Mouse (Mus musculus): ENCODE data around the gene Fbln2. TPM values are rescaled to one million over a fixed set of nuclear protein-coding genes. Genes with fewer than 3 reads are reported as not detected.

Gene Fbln2
- polyA plus RNA-seq, 1 experiment from 2014 or later: 260 TPM

DNA sequence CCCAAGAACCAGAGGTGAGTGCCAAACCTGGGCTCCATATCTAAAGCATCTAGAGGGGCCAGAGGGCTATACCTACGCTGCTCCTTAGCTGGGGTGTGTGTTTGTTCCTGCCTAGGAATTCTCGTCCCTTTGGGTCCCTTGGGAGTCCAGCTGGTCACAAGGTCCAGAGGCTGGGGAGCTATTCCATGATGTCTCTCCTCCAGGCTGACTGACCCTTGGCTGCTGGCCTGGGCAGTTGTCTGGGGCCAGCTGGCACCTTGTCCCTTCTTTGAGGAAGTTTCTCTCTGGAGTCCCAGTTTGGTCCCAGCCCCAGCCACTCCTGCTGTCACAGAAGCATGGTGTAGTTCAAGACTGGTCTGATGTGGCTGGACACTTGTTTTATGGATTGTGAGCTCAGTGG is 30.9 kb upstream of the Fbln2 start:
- Histone ChIP-seq H3K9me3 (replicated peaks) (no peaks in the 10 kb centered on the region), H3K4me2 (replicated peaks) (no peak overlapping the region), H3K9ac (no peak overlapping the region), H3K4me1 (peaks cover 37% of the 10 kb centered on the region), H3K27me3 (no peaks in the 10 kb centered on the region), H3K27ac (replicated peaks) (peak overlapping the region; percentile 89), H3K4me3 (replicated peaks) (no peak overlapping the region), H3K36me3 (no peaks in the 10 kb centered on the region)
- ATAC-seq (ENCODE audit: insufficient number of reproducible peaks, low FRiP score, low TSS enrichment, low read depth): no peak
- WGBS: 60% methylated on average over 2 of the region's 2 CpGs

DNA sequence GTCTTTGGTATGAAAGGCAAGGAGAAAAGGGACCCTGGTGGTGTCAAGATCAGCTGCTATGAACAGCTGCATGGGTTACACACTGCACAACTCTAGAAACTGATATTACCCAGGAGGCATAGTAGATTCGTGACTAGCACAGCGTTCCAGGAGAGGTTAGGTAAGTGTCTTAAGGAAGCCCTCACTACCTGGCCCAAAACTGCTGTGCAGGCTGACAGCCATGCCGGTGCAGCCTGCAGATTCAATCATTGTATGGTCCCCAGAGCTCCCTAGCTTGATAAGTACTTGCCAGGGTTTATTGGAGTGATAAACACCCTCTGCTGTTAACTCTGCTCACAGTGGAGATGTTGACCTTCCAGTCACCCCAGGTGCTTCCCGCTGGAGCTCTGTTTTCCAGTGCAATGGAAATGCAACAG is 30.2 kb upstream of the Fbln2 start:
- H3K27ac ChIP-seq (replicated peaks): no peak overlapping the region; the same call in 1 of the 2 replicates
- WGBS: 71% methylated on average over 4 of the region's 4 CpGs
- no peak overlapping the region for H3K9ac ChIP-seq
- ATAC-seq (ENCODE audit: insufficient number of reproducible peaks, low FRiP score, low TSS enrichment, low read depth): no peak
- H3K4me3 ChIP-seq (replicated peaks): no peak overlapping the region
- H3K9me3 ChIP-seq (replicated peaks): no peaks in the 10 kb centered on the region
- no peak overlapping the region for H3K4me2 ChIP-seq (replicated peaks)
- no peaks in the 10 kb centered on the region for H3K27me3 ChIP-seq
- H3K36me3 ChIP-seq: no peaks in the 10 kb centered on the region
- H3K4me1 ChIP-seq: peaks cover 41% of the 10 kb centered on the region

DNA sequence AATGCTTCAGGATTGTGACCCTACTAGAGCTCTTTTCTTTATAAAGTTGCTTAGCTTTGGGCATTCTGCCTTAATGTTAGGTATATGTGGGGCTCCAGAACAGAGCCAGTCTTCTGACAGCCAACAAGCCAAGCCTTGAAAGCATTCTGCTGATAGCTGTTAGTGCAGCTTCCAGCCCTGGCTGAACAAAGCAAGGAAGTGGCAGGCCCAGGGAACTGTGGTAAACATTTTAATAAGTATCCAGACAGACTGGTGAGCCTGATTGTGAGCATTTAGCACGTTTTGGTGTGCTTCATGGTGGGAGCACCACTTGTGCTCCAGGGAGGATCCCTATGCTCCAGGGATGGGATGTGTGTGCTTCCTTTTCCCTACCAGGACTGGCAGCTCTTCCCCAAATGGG is 29.2 kb upstream of the Fbln2 start:
- Histone ChIP-seq H3K4me3 (replicated peaks) (no peak overlapping the region), H3K9ac (no peak overlapping the region), H3K36me3 (no peaks in the 10 kb centered on the region), H3K4me2 (replicated peaks) (no peak overlapping the region), H3K27me3 (no peaks in the 10 kb centered on the region), H3K9me3 (replicated peaks) (no peaks in the 10 kb centered on the region), H3K27ac (replicated peaks) (no peak overlapping the region), H3K4me1 (peaks cover 49% of the 10 kb centered on the region)
- WGBS: 24% methylated on average over 1 of the region's 1 CpGs
- ATAC-seq (ENCODE audit: insufficient number of reproducible peaks, low FRiP score, low TSS enrichment, low read depth): no peak

DNA sequence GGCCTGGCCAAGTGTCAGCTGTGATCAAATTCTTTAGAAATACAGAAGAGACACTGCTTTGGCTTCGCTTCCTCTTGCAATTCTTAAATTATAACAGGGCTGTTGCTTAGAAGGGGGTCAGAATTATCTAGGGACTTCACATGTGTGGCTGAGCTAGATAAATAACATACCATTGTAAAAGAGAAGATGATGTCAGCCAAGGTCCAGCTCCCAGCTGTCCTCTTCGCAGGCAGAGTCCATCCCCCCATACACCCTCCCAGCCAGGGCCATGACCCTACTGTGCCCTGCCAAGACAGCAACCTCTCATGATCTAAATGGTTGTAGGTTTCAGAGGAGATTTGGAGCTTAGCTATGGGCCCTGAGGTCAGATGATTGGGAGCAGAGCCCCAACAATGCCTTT is 28.3 kb upstream of the Fbln2 start:
- Histone ChIP-seq H3K4me2 (replicated peaks) (no peak overlapping the region), H3K4me3 (replicated peaks) (no peak overlapping the region), H3K36me3 (no peaks in the 10 kb centered on the region), H3K27ac (replicated peaks) (no peak overlapping the region), H3K9ac (no peak overlapping the region), H3K9me3 (replicated peaks) (no peaks in the 10 kb centered on the region), H3K4me1 (peaks cover 50% of the 10 kb centered on the region), H3K27me3 (no peaks in the 10 kb centered on the region)
- no peak for ATAC-seq (ENCODE audit: insufficient number of reproducible peaks, low FRiP score, low TSS enrichment, low read depth)
- WGBS: 57% methylated on average over 2 of the region's 2 CpGs

DNA sequence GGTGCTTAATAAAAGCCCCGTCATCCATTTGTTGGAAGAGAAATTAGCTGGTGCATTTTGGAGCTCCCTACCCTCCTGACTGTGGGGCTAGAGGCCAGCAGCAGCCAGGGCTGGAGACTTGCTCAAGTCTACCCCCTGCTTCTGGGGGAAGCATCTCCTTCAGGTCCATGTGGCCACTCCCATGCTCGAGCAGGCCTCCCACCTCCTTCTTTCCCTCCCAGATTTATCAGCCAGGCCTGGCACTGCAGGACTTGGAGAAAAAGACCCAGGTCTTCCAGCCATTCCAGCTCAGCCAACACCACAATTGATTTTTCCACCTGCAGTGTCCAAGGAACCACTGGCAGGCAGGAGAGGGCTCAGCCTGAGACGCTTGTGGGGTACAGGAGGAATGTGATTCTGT is 27.5 kb upstream of the Fbln2 start:
- ATAC-seq (ENCODE audit: insufficient number of reproducible peaks, low FRiP score, low TSS enrichment, low read depth): no peak
- Histone ChIP-seq H3K4me3 (replicated peaks) (no peak overlapping the region), H3K9me3 (replicated peaks) (no peaks in the 10 kb centered on the region), H3K4me2 (replicated peaks) (no peak overlapping the region), H3K27me3 (no peaks in the 10 kb centered on the region), H3K36me3 (no peaks in the 10 kb centered on the region), H3K9ac (no peak overlapping the region), H3K27ac (replicated peaks) (no peak overlapping the region), H3K4me1 (peaks cover 49% of the 10 kb centered on the region)
- 71% methylated on average over 3 of the region's 3 CpGs for WGBS

DNA sequence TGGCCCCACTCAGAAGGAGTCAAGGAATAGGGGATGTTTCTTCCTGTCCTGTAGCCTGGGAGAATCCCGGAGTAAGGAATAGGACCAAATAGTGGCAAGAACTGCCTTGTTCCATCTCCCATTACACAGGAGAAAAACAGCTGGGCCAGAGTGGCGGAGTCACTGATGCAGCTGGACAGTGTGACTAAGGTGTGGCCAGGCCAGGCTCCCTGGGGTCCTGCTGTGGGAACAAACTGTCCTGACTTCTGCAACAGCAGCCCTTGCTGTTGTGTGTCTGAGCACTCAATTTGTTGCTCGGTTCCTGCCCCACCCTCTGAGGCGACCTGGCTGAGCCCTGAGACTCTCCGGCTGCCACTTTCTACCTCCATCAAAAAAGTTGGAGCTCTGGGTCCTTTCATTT is 26.8 kb upstream of the Fbln2 start:
- Histone ChIP-seq H3K27me3 (no peaks in the 10 kb centered on the region), H3K9me3 (replicated peaks) (no peaks in the 10 kb centered on the region), H3K4me2 (replicated peaks) (no peak overlapping the region), H3K4me3 (replicated peaks) (no peak overlapping the region), H3K36me3 (no peaks in the 10 kb centered on the region), H3K27ac (replicated peaks) (no peak overlapping the region), H3K9ac (no peak overlapping the region), H3K4me1 (peaks cover 42% of the 10 kb centered on the region)
- ATAC-seq (ENCODE audit: insufficient number of reproducible peaks, low FRiP score, low TSS enrichment, low read depth): no peak
- 83% methylated on average over 5 of the region's 5 CpGs for WGBS

DNA sequence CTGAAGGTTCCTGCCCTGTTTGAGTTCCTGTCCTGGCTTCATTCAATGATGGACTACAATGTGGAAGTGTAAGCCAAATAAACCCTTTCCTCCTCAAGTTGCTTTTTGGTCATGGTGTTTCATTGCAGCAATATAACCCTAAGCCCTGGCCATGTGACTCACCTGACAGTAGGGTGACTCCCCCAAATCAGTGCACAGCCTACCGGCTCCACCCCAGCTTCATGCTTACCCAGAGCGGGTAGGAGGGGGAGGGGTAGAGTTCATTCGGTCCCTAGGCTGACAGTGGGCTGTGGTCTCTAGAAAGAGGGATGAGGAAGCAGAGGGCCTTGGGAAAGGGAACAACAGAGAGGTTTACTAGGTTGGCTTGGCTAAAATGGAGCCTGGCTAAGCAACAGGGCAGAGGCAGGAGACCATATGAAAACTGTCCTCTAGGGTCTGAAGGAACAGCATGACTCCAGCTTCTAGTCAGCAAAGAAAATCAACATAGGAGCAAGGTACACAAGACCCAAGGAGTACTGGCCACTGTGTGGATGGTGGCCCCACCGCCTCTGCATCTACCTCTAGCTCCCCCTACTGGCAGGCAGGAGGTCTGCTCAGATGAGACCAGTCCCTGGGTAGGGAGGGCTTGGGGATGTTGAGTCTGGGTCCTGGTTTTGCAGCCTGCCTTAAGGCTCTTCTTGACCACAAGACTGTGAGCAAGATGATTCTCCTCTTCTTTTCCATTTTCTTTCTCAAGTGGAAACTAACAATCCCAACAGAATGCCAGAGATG is 25.9 kb upstream of the Fbln2 start:
- no peak for ATAC-seq (ENCODE audit: insufficient number of reproducible peaks, low FRiP score, low TSS enrichment, low read depth)
- H3K27ac ChIP-seq (replicated peaks): no peak overlapping the region
- H3K9me3 ChIP-seq (replicated peaks): no peaks in the 10 kb centered on the region

DNA sequence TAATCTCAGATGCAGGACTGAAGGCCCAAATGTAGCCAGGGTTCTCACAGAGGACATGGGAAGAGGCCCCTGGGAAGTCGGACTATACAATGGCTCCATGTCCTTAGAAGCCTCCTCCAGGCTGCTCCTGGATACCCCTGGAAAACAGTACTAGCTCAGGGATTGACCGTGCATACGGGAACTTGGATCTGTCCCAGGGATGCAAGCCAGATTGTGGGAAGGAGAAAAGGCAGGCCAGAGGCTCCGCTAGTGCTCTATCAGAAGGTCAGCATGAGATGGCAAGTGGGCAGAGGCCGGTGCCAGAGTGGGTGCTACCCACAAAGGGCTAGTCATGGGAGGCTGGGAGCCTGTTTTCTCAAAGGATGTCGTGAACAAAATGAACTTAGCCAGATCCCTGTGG is 25.3 kb upstream of the Fbln2 start:
- Histone ChIP-seq H3K9ac (no peak overlapping the region), H3K4me3 (replicated peaks) (no peak overlapping the region), H3K9me3 (replicated peaks) (no peaks in the 10 kb centered on the region), H3K4me2 (replicated peaks) (no peak overlapping the region), H3K27ac (replicated peaks) (no peak overlapping the region), H3K4me1 (peaks cover 28% of the 10 kb centered on the region), H3K27me3 (no peaks in the 10 kb centered on the region), H3K36me3 (no peaks in the 10 kb centered on the region)
- no peak for ATAC-seq (ENCODE audit: insufficient number of reproducible peaks, low FRiP score, low TSS enrichment, low read depth)
- 72% methylated on average over 6 of the region's 6 CpGs for WGBS

More for the DNA sequence above, 25.9 kb upstream of the Fbln2 start:
- H3K27me3 ChIP-seq: no peaks in the 10 kb centered on the region
- no peak overlapping the region for H3K9ac ChIP-seq
- WGBS: 57% methylated on average over 4 of the region's 4 CpGs
- no peak overlapping the region for H3K4me3 ChIP-seq (replicated peaks)
- H3K36me3 ChIP-seq: no peaks in the 10 kb centered on the region
- H3K4me1 ChIP-seq: peaks cover 33% of the 10 kb centered on the region
- H3K4me2 ChIP-seq (replicated peaks): no peak overlapping the region

DNA sequence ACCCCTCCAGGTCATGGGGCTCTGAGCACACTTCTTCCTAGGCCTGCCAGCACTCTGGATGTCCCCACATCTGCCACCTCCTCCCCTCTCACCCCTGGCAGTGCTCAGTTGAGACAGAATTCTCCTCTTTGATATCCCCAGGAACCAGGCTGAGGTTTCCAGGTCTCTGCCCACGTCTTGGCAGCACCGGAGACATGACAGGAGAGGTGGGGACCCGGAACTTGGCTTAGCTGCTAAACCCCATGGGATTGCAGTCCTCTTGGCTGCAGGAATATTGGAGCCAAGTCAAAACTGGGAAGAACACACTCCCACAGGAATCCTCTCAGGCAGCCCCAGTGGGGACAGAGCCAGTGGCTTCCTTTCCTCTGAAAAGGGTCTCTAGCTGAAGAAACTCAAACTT is 24.4 kb upstream of the Fbln2 start:
- ATAC-seq (ENCODE audit: insufficient number of reproducible peaks, low FRiP score, low TSS enrichment, low read depth): no peak
- H3K27me3 ChIP-seq: no peaks in the 10 kb centered on the region
- H3K4me1 ChIP-seq: peaks cover 34% of the 10 kb centered on the region
- H3K4me2 ChIP-seq (replicated peaks): no peak overlapping the region
- H3K27ac ChIP-seq (replicated peaks): no peak overlapping the region
- no peaks in the 10 kb centered on the region for H3K9me3 ChIP-seq (replicated peaks)
- H3K36me3 ChIP-seq: no peaks in the 10 kb centered on the region
- no peak overlapping the region for H3K4me3 ChIP-seq (replicated peaks)
- 50% methylated on average over 3 of the region's 3 CpGs for WGBS
- H3K9ac ChIP-seq: no peak overlapping the region

DNA sequence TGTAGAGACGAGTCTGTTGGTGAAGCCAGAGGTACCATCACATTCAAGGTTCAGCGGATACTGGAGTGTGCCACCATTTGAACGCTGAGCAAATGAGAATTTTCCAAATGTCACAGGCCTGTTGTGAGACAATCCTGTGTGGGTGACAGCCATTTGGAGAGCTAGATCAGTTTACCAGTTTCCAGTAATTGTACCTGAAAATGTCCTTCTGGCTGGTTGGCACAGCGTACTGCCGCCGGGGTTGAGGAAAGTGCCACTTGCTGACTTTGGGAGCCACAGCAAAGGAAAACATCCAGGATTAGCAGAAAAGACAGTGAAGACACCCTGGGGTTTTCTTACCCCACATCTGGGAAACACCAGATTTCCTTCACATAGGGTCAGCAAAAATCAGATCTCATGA is 22.3 kb upstream of the Fbln2 start:
- Histone ChIP-seq H3K36me3 (no peaks in the 10 kb centered on the region), H3K27ac (replicated peaks) (no peak overlapping the region), H3K4me1 (peaks cover 26% of the 10 kb centered on the region), H3K4me2 (replicated peaks) (no peak overlapping the region), H3K9ac (no peak overlapping the region), H3K27me3 (no peaks in the 10 kb centered on the region), H3K4me3 (replicated peaks) (no peak overlapping the region), H3K9me3 (replicated peaks) (no peaks in the 10 kb centered on the region)
- ATAC-seq (ENCODE audit: insufficient number of reproducible peaks, low FRiP score, low TSS enrichment, low read depth): no peak
- 70% methylated on average over 6 of the region's 6 CpGs for WGBS

DNA sequence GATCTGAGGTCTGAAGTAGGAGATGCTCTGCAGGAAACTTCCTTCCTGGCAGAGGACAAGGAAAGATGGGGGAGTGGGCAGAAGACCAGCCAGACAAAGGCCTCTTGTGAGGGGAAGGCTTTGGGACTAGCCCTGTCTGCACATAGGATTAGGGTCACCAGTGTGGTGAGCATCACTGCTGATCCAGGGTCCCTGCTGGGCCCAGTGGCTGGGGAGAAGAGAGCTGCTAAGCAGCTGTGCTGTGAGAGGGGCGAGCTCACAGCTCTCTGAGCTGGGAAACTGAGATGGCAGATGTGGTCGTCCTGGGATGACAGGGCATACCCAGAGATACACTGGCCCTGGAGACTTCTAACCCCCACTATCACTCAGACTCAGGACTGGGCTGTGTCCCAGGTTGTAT is 20.8 kb upstream of the Fbln2 start:
- 46% methylated on average over 2 of the region's 2 CpGs for WGBS
- H3K27ac ChIP-seq (replicated peaks): no peak overlapping the region
- H3K27me3 ChIP-seq: no peaks in the 10 kb centered on the region
- no peaks in the 10 kb centered on the region for H3K36me3 ChIP-seq
- H3K9ac ChIP-seq: no peak overlapping the region
- ATAC-seq (ENCODE audit: insufficient number of reproducible peaks, low FRiP score, low TSS enrichment, low read depth): no peak
- peaks cover 26% of the 10 kb centered on the region for H3K4me1 ChIP-seq
- no peaks in the 10 kb centered on the region for H3K9me3 ChIP-seq (replicated peaks)
- H3K4me2 ChIP-seq (replicated peaks): no peak overlapping the region
- H3K4me3 ChIP-seq (replicated peaks): no peak overlapping the region

DNA sequence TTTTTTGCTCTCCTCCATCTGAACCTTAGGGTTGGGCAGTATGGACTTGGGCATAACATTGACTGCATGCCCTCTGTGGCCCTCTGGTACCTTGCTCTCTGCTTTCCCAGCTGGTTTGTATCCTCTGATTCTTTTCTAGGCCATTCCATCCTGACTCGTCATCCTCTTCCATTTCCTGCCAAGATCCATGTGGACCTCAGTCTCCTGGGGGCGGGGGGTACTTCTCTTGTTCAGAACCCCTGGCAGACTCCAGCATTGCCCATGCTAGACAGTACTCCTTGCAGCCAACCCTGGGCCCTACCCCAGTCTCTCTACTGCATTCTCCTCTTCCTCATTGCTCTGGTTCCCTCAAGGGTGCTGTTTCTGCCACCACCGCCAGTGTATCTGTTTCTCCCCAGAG is 19.8 kb upstream of the Fbln2 start:
- no peak for ATAC-seq (ENCODE audit: insufficient number of reproducible peaks, low FRiP score, low TSS enrichment, low read depth)
- Histone ChIP-seq H3K9me3 (replicated peaks) (no peaks in the 10 kb centered on the region), H3K4me3 (replicated peaks) (no peak overlapping the region), H3K27ac (replicated peaks) (no peak overlapping the region), H3K9ac (no peak overlapping the region), H3K36me3 (no peaks in the 10 kb centered on the region), H3K27me3 (no peaks in the 10 kb centered on the region), H3K4me2 (replicated peaks) (no peak overlapping the region), H3K4me1 (peaks cover 27% of the 10 kb centered on the region)
- WGBS: 72% methylated on average over 3 of the region's 3 CpGs
